Mouse (Mus musculus) embryonic facial prominence, embryonic 11.5 days (tissue): ENCODE data around the gene Cryaa. TPM values are rescaled to one million over a fixed set of nuclear protein-coding genes. Genes with fewer than 3 reads are reported as not detected.

ENCODE experiments used
- ATAC-seq: fragments of 200-750 bp; cut with Nextera tagmentation; replicated peaks from 2 replicates; pipeline ENCODE4 v1.8.0; 2017; ENCODE audit warnings: low read depth; ENCODE audit not compliant: insufficient number of reproducible peaks, low FRiP score, low TSS enrichment
- DNase-seq: peaks from one replicate; pipeline ENCODE4 v3.0.0-alpha.2; 2015; ENCODE audit warnings: low spot score
- H3K27ac ChIP-seq: fragments of 300-500 bp; sonication (generic); replicated peaks from 2 replicates; pipeline ENCODE4 v1.5.1; 2014; ENCODE audit warnings: mild to moderate bottlenecking, low read depth, low read length, control low read depth
- H3K27me3 ChIP-seq: fragments of 300-500 bp; sonication (generic); 2 replicates; pipeline ENCODE4 v1.6.1; 2014; ENCODE audit warnings: mild to moderate bottlenecking, low read length, moderate library complexity, mixed read lengths; ENCODE audit not compliant: control insufficient read depth, insufficient read depth
- H3K36me3 ChIP-seq: fragments of 300-500 bp; sonication (generic); replicated peaks from 2 replicates; pipeline ENCODE4 v1.6.1; 2014; ENCODE audit warnings: low read depth, mild to moderate bottlenecking, low read length, moderate library complexity, mixed read lengths; ENCODE audit not compliant: control insufficient read depth, insufficient read depth
- H3K4me1 ChIP-seq: fragments of 300-500 bp; sonication (generic); 2 replicates; pipeline ENCODE4 v1.6.1; 2014; ENCODE audit warnings: low read length, mixed read lengths; ENCODE audit not compliant: control insufficient read depth, insufficient read depth
- H3K4me2 ChIP-seq: fragments of 300-500 bp; sonication (generic); 2 replicates; pipeline ENCODE4 v1.6.1; 2014; ENCODE audit warnings: low read depth, mild to moderate bottlenecking, control low read depth, low read length, moderate library complexity
- H3K4me3 ChIP-seq: fragments of 300-500 bp; sonication (generic); 2 replicates; pipeline ENCODE4 v1.5.1; 2014; ENCODE audit warnings: low read depth, low read length, control low read depth
- H3K9ac ChIP-seq: fragments of 300-500 bp; sonication (generic); replicated peaks from 2 replicates; pipeline ENCODE4 v1.6.1; 2014; ENCODE audit warnings: mild to moderate bottlenecking, control low read depth, low read length
- H3K9me3 ChIP-seq: fragments of 300-500 bp; sonication (generic); replicated peaks from 2 replicates; pipeline ENCODE4 v1.6.1; 2016; ENCODE audit warnings: mild to moderate bottlenecking, low read length, inconsistent platforms, mixed read lengths; ENCODE audit not compliant: control insufficient read depth
- WGBS: fragments of 180-500 bp; shearing (Covaris S2); extraction: QIAGEN DNeasy Blood & Tissue Kit; methylation state at CpG from one replicate; pipeline ENCODE4 v1.1.7; 2014; 5-methylcytosine and 5-hydroxymethylcytosine counted together
- polyA plus RNA-seq: library from polyadenylated mRNA; unstranded; fragments of >200 nt; fragmentation: Nextera tagmentation; extraction: Ambion mirVana; gene quantifications from 2 replicates; pipeline ENCODE4 v1.2.1, GENCODE M21; 2014

Cryaa gene
- polyA plus RNA-seq, 1 experiment from 2014 or later = 20.9 TPM

GRCm38 (mm10) chr17:31698347-31698746, 20.7 kb downstream of the Cryaa start:
- H3K9me3 ChIP-seq = no peaks in the 10 kb centered on the region
- WGBS = 65% methylated on average over 11 of the region's 11 CpGs
- DNase-seq (no peak), ATAC-seq (no peak)
- no peaks in the 10 kb centered on the region for H3K36me3 ChIP-seq
- H3K9ac ChIP-seq = no peak overlapping the region
- H3K4me3 ChIP-seq = no peak overlapping the region
- H3K4me1 ChIP-seq = no peaks in the 10 kb centered on the region
- H3K27ac ChIP-seq = no peak overlapping the region
- no peak overlapping the region for H3K4me2 ChIP-seq
- H3K27me3 ChIP-seq = no peaks in the 10 kb centered on the region

GRCm38 (mm10) chr17:31703276-31703980, 25.8 kb downstream of the Cryaa start:
- Histone ChIP-seq H3K4me1 (no peaks in the 10 kb centered on the region), H3K27ac (no peak overlapping the region), H3K9ac (no peak overlapping the region), H3K27me3 (no peaks in the 10 kb centered on the region), H3K36me3 (no peaks in the 10 kb centered on the region), H3K9me3 (no peaks in the 10 kb centered on the region), H3K4me2 (no peak overlapping the region), H3K4me3 (no peak overlapping the region)
- DNase-seq (no peak), ATAC-seq (no peak)
- 84% methylated on average over 6 of the region's 6 CpGs for WGBS

GRCm38 (mm10) chr17:31705271-31706020, 27.8 kb downstream of the Cryaa start:
- H3K36me3 ChIP-seq = no peaks in the 10 kb centered on the region
- H3K9ac ChIP-seq = no peak overlapping the region
- H3K27me3 ChIP-seq = no peaks in the 10 kb centered on the region
- no peak overlapping the region for H3K4me3 ChIP-seq
- no peak overlapping the region for H3K27ac ChIP-seq
- no peak overlapping the region for H3K4me2 ChIP-seq
- no peak for ATAC-seq
- no peaks in the 10 kb centered on the region for H3K4me1 ChIP-seq
- DNase-seq = no peak
- no peaks in the 10 kb centered on the region for H3K9me3 ChIP-seq
- 68% methylated on average over 20 of the region's 20 CpGs for WGBS

- WGBS = 55% methylated on average over 7 of the region's 7 CpGs
- Histone ChIP-seq H3K36me3 (no peaks in the 10 kb centered on the region), H3K4me2 (no peak overlapping the region), H3K27ac (no peak overlapping the region), H3K9me3 (no peaks in the 10 kb centered on the region), H3K4me1 (no peaks in the 10 kb centered on the region), H3K4me3 (no peak overlapping the region), H3K27me3 (no peaks in the 10 kb centered on the region), H3K9ac (no peak overlapping the region)
- ATAC-seq (no peak), DNase-seq (no peak)
Observed at GRCm38 (mm10) chr17:31709121-31709741, 31.6 kb downstream of the Cryaa start.

GRCm38 (mm10) chr17:31710455-31710854, 32.8 kb downstream of the Cryaa start:
- DNase-seq (peak; percentile 9), ATAC-seq (no peak)
- no peak overlapping the region for H3K27ac ChIP-seq
- H3K9ac ChIP-seq = no peak overlapping the region
- no peak overlapping the region for H3K4me2 ChIP-seq
- H3K27me3 ChIP-seq = no peaks in the 10 kb centered on the region
- 59% methylated on average over 8 of the region's 8 CpGs for WGBS
- no peaks in the 10 kb centered on the region for H3K9me3 ChIP-seq
- H3K36me3 ChIP-seq = no peaks in the 10 kb centered on the region
- no peaks in the 10 kb centered on the region for H3K4me1 ChIP-seq
- H3K4me3 ChIP-seq = no peak overlapping the region

- H3K9ac ChIP-seq = no peak overlapping the region
- DNase-seq (no peak), ATAC-seq (no peak)
- H3K36me3 ChIP-seq = no peaks in the 10 kb centered on the region
- WGBS = 80% methylated on average over 9 of the region's 9 CpGs
- H3K4me1 ChIP-seq = no peaks in the 10 kb centered on the region
- H3K9me3 ChIP-seq = no peaks in the 10 kb centered on the region
- no peaks in the 10 kb centered on the region for H3K27me3 ChIP-seq
- H3K4me3 ChIP-seq = no peak overlapping the region
- no peak overlapping the region for H3K27ac ChIP-seq
- H3K4me2 ChIP-seq = no peak overlapping the region
Observed at GRCm38 (mm10) chr17:31713709-31714108, 36.1 kb downstream of the Cryaa start.

GRCm38 (mm10) chr17:31714125-31714524, 36.5 kb downstream of the Cryaa start:
- Histone ChIP-seq H3K4me1 (no peaks in the 10 kb centered on the region), H3K27ac (no peak overlapping the region), H3K9me3 (no peaks in the 10 kb centered on the region), H3K27me3 (no peaks in the 10 kb centered on the region), H3K4me3 (no peak overlapping the region), H3K9ac (no peak overlapping the region), H3K4me2 (no peak overlapping the region), H3K36me3 (no peaks in the 10 kb centered on the region)
- WGBS = 83% methylated on average over 3 of the region's 3 CpGs
- DNase-seq (no peak), ATAC-seq (no peak)

GRCm38 (mm10) chr17:31715006-31715405, 37.4 kb downstream of the Cryaa start:
- 75% methylated on average over 11 of the region's 11 CpGs for WGBS
- H3K9ac ChIP-seq = no peak overlapping the region
- H3K4me2 ChIP-seq = no peak overlapping the region
- no peaks in the 10 kb centered on the region for H3K36me3 ChIP-seq
- H3K27me3 ChIP-seq = no peaks in the 10 kb centered on the region
- no peak overlapping the region for H3K27ac ChIP-seq
- ATAC-seq (no peak), DNase-seq (no peak)
- H3K4me3 ChIP-seq = no peak overlapping the region
- no peaks in the 10 kb centered on the region for H3K9me3 ChIP-seq
- no peaks in the 10 kb centered on the region for H3K4me1 ChIP-seq
